Mouse (Mus musculus) olfactory bulb, adult 2 months (tissue): ENCODE data around the gene Olfr1225. TPM values are rescaled to one million over a fixed set of nuclear protein-coding genes. Genes with fewer than 3 reads are reported as not detected.
"Not testable (repeated sequence)": the region's sequence is repeated elsewhere in the genome, so short reads cannot be mapped to it uniquely, and the experiment has no call there.

Experiments
- H3K27ac ChIP-seq: fragments of 200-500 bp; 2 replicates; pipeline ENCODE4 v1.5.1; 2012; ENCODE audit warnings: low read depth, low read length; ENCODE audit not compliant: insufficient read depth
- H3K4me1 ChIP-seq: fragments of 200-500 bp; 2 replicates; pipeline ENCODE4 v1.6.1; 2012; ENCODE audit warnings: low read length; ENCODE audit not compliant: control insufficient read depth, insufficient read depth
- H3K4me3 ChIP-seq: fragments of 200-500 bp; 2 replicates; pipeline ENCODE4 v1.5.1; 2012; ENCODE audit warnings: mild to moderate bottlenecking, low read depth, low read length, moderate library complexity; ENCODE audit not compliant: insufficient read depth
- CTCF ChIP-seq: fragments of 200-500 bp; IDR thresholded peaks from 2 replicates; pipeline ENCODE4 v1.5.1; 2012; ENCODE audit warnings: low read depth, mild to moderate bottlenecking, low read length, moderate library complexity; ENCODE audit not compliant: insufficient read depth
- POLR2A ChIP-seq: fragments of 200-500 bp; IDR thresholded peaks from 2 replicates; pipeline ENCODE4 v1.6.1; 2012; ENCODE audit warnings: mild to moderate bottlenecking, low read depth, low read length, moderate library complexity; ENCODE audit not compliant: insufficient read depth
- WGBS: fragments of 180-500 bp; shearing (Covaris S2); methylation state at CpG from one replicate; pipeline ENCODE4 v1.1.7; 2018; 5-methylcytosine and 5-hydroxymethylcytosine counted together
- polyA plus RNA-seq: library from polyadenylated mRNA; stranded (reverse); fragments of >200 nt; gene quantifications from 2 replicates; pipeline ENCODE4 v1.2.4, GENCODE M21; 2012; ENCODE audit warnings: low replicate concordance; ENCODE audit not compliant: missing spikeins, insufficient read depth, insufficient read length

Gene Olfr1225
- not detected in 2 replicates for polyA plus RNA-seq

GRCm38 (mm10) chr2:89174569-89174968, at the start of gene Olfr1225:
Gene Olfr1225, minus strand, starts transcription at chr2:89174669.
- no peak within 1 kb of the TSS for H3K27ac ChIP-seq
- H3K4me3 ChIP-seq, result no peak within 1 kb of the TSS
- no peaks in the 10 kb centered on the region for H3K4me1 ChIP-seq
- 86% methylated on average over 1 of the region's 1 CpGs for whole genome bisulfite sequencing
- TF ChIP-seq CTCF, result no peak
- TF ChIP-seq POLR2A, result no peak

GRCm38 (mm10) chr2:89199948-89200347, 25.5 kb upstream of the Olfr1225 start, which contains the start of gene Olfr1226:
Gene Olfr1226, minus strand, starts transcription at chr2:89200048.
- TF ChIP-seq POLR2A (no peak), CTCF (no peak)
- H3K4me3 ChIP-seq, result no peak within 1 kb of the TSS
- no peak within 1 kb of the TSS for H3K27ac ChIP-seq
- WGBS, result 60% methylated on average over 2 of the region's 2 CpGs
- H3K4me1 ChIP-seq, result no peaks in the 10 kb centered on the region

- no peak overlapping the region for H3K4me3 ChIP-seq
- H3K27ac ChIP-seq, result no peak overlapping the region
- no peaks in the 10 kb centered on the region for H3K4me1 ChIP-seq
- TF ChIP-seq CTCF (no peak), POLR2A (no peak)
- 92% methylated on average over 3 of the region's 3 CpGs for WGBS
Measured at GRCm38 (mm10) chr2:89196325-89196982, 22.0 kb upstream of the Olfr1225 start.

GRCm38 (mm10) chr2:89164711-89165110, 9.8 kb downstream of the Olfr1225 start:
- H3K4me1 ChIP-seq, H3K27ac ChIP-seq, H3K4me3 ChIP-seq: not testable (repeated sequence)
- 88% methylated on average over 4 of the region's 4 CpGs for WGBS

GRCm38 (mm10) chr2:89163991-89164390, 10.5 kb downstream of the Olfr1225 start, which contains the start of gene Olfr1224-ps1:
Gene Olfr1224-ps1, minus strand, starts transcription at chr2:89164091.
- H3K4me1 ChIP-seq, H3K27ac ChIP-seq, H3K4me3 ChIP-seq: not testable (repeated sequence)
- 94% methylated on average over 8 of the region's 8 CpGs for WGBS

GRCm38 (mm10) chr2:89151460-89151859, 23.0 kb downstream of the Olfr1225 start, which contains the start of gene Olfr1223:
Gene Olfr1223, minus strand, starts transcription at chr2:89151560.
- no peak for TF ChIP-seq POLR2A
- TF ChIP-seq CTCF, result no peak
- 68% methylated on average over 1 of the region's 1 CpGs for WGBS
- no peak within 1 kb of the TSS for H3K4me3 ChIP-seq
- no peaks in the 10 kb centered on the region for H3K4me1 ChIP-seq
- H3K27ac ChIP-seq, result no peak within 1 kb of the TSS

GRCm38 (mm10) chr2:89132954-89133353, 41.5 kb downstream of the Olfr1225 start, which contains the start of gene Olfr1222:
Gene Olfr1222, minus strand, starts transcription at chr2:89133054.
- Histone ChIP-seq H3K27ac (no peak within 1 kb of the TSS), H3K4me3 (no peak within 1 kb of the TSS), H3K4me1 (no peaks in the 10 kb centered on the region)
- WGBS, result 88% methylated on average over 3 of the region's 3 CpGs
- no peak for TF ChIP-seq CTCF
- TF ChIP-seq POLR2A, result no peak

Other genes with a start within 250 kb of the Olfr1225 start
- gene Olfr1211, start 236.6 kb downstream of the Olfr1225 start, polyA plus RNA-seq, result not detected in 2 replicates
- gene Olfr1212, start 220.7 kb downstream of the Olfr1225 start, polyA plus RNA-seq, result not detected in 2 replicates
- not detected in 2 replicates for gene Gm13762, start 194.4 kb downstream of the Olfr1225 start, polyA plus RNA-seq
- not detected in 2 replicates for gene Olfr1214, start 182.0 kb downstream of the Olfr1225 start, polyA plus RNA-seq
- not detected in 2 replicates for gene Olfr1215, start 167.7 kb downstream of the Olfr1225 start, polyA plus RNA-seq
- not detected in 2 replicates for gene Olfr1216, start 156.3 kb downstream of the Olfr1225 start, polyA plus RNA-seq
- gene Olfr1217, start 142.6 kb downstream of the Olfr1225 start, polyA plus RNA-seq, result not detected in 2 replicates
- not detected in 2 replicates for gene Olfr1218, start 113.5 kb downstream of the Olfr1225 start, polyA plus RNA-seq
- not detected in 2 replicates for gene Olfr1219, start 91.2 kb downstream of the Olfr1225 start, polyA plus RNA-seq
- not detected in 2 replicates for gene Olfr1220, start 67.8 kb downstream of the Olfr1225 start, polyA plus RNA-seq
- not detected in 2 replicates for gene Olfr1221, start 57.4 kb downstream of the Olfr1225 start, polyA plus RNA-seq
- gene Olfr1222, start 41.6 kb downstream of the Olfr1225 start, polyA plus RNA-seq, result not detected in 2 replicates
- not detected in 2 replicates for gene Olfr1223, start 23.1 kb downstream of the Olfr1225 start, polyA plus RNA-seq
- not detected in 2 replicates for gene Olfr1224-ps1, start 10.6 kb downstream of the Olfr1225 start, polyA plus RNA-seq
- gene Olfr1226, start 25.4 kb upstream of the Olfr1225 start, polyA plus RNA-seq, result not detected in 2 replicates
- gene Olfr1228, start 79.4 kb upstream of the Olfr1225 start, polyA plus RNA-seq, result not detected in 2 replicates
- not detected in 2 replicates for gene Olfr1229, start 113.3 kb upstream of the Olfr1225 start, polyA plus RNA-seq
- gene Olfr1230, start 122.6 kb upstream of the Olfr1225 start, polyA plus RNA-seq, result not detected in 2 replicates
- not detected in 2 replicates for gene Olfr1231, start 132.4 kb upstream of the Olfr1225 start, polyA plus RNA-seq
- not detected in 2 replicates for gene Olfr1232, start 155.0 kb upstream of the Olfr1225 start, polyA plus RNA-seq
- gene Olfr1233, start 167.7 kb upstream of the Olfr1225 start, polyA plus RNA-seq, result not detected in 2 replicates
- not detected in 2 replicates for gene Olfr1234, start 190.2 kb upstream of the Olfr1225 start, polyA plus RNA-seq
- gene Olfr1238, start 235.0 kb upstream of the Olfr1225 start, polyA plus RNA-seq, result not detected in 2 replicates
- gene Olfr1239, start 245.7 kb upstream of the Olfr1225 start, polyA plus RNA-seq, result not detected in 2 replicates